Comparison of ENCODE assay signal across 1 mouse cellular context in genomic region chr17:71206136-71206893, GRCm38 (mm10).
TF ChIP-seq lines count a peak whose summit lies in the region.

No protein-coding gene starts in this region.

TF ChIP-seq in CH12.LX, 34 proteins besides CTCF, POLR2A, EP300 and RAD21 (continued from another document):
- TF ChIP-seq JUND (conservative IDR thresholded peaks at IDR 0.05; ENCODE audit: low read depth, low read length) = no peak
- TF ChIP-seq KAT2A (IDR thresholded peaks at IDR 0.05; ENCODE audit: insufficient replicate concordance, low read length) = no peak
- TF ChIP-seq CHD1 (IDR thresholded peaks at IDR 0.05; ENCODE audit: low read depth, low read length) = no peak
- no peak for TF ChIP-seq MAX (IDR thresholded peaks at IDR 0.05; ENCODE audit: low read length)
